In the genomic region with DNA sequence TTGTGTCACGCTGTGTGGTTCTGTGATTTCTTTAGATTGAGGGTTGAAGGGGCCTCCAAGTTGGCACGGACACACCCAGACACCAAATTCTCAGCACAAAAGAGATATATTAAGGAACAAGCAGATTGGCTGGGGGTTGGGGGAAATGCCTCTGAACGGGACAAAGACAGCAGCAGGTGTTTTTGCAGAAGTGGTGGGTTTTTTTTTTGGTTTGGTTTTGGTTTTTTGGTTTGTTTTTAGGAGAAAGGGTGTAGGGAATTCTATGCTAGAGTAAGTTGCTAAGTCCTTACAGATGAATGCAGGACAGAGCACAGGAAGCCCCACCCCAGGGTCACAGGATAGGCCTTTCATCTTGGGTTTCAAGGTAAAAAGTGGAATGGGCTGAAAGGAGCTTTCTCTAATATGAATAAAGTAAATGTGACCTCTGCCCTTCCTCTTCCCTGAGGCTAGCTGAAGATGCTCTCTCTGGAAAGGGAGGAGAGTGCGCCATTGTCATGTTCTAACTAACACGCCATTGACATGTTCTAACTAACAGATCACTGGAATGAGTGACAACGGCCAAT, we compare ENCODE assay signal across 2 mouse cellular contexts.
A peak's percentile ranks its signal among the peaks of the same experiment; 100 is the strongest.
TF ChIP-seq lines count a peak whose summit lies in the region.

No protein-coding gene starts in this region.

TF ChIP-seq in CH12.LX, 34 proteins besides CTCF, POLR2A, EP300 and RAD21 (continued from another document):
- TF ChIP-seq ZNF384 (IDR thresholded peaks at IDR 0.05; ENCODE audit: low read depth, low read length) (peak; percentile 43; the same call in 1 of the 2 replicates), POLR2AphosphoS2 (IDR thresholded peaks at IDR 0.05; ENCODE audit: low read depth, low read length) (0 out of 2 replicates have a peak, but pooled peaks have one; percentile 14), IRF4 (IDR thresholded peaks at IDR 0.05; ENCODE audit: low read depth, low read length) (no peak)

TF ChIP-seq in ES-E14, 5 proteins besides CTCF, POLR2A, EP300 and RAD21 (continued from another document):
- TF ChIP-seq HCFC1 (IDR thresholded peaks at IDR 0.05; ENCODE audit: borderline replicate concordance, insufficient read depth, low read length) (no peak), MAFK (IDR thresholded peaks at IDR 0.05; ENCODE audit: insufficient read depth, low read depth, low read length) (no peak)
